Mouse (Mus musculus) megakaryocyte, embryonic 14.5 days (primary cell): Measurements from ENCODE around the gene Frem2. TPM values are rescaled to one million over a fixed set of nuclear protein-coding genes. Genes with fewer than 3 reads are reported as not detected.
A peak's percentile ranks its signal among the peaks of the same experiment; 100 is the strongest.

Source experiments
- H3K27me3 ChIP-seq: replicated peaks from 2 replicates; pipeline ENCODE3; 2012; ENCODE audit warnings: inconsistent platforms
- H3K36me3 ChIP-seq: replicated peaks from 2 replicates; pipeline ENCODE3; 2012; ENCODE audit warnings: low read length, inconsistent platforms, mixed read lengths
- H3K4me1 ChIP-seq: 2 replicates; pipeline ENCODE4 v1.6.1; 2012; ENCODE audit warnings: inconsistent platforms
- H3K4me3 ChIP-seq: replicated peaks from 2 replicates; pipeline ENCODE3; 2012; ENCODE audit warnings: moderate library complexity, mild to moderate bottlenecking, inconsistent platforms
- H3K9me3 ChIP-seq: 2 replicates; pipeline ENCODE4 v1.6.1; 2012; ENCODE audit warnings: inconsistent platforms
- FLI1 ChIP-seq: IDR thresholded peaks from 2 replicates; pipeline ENCODE4 v1.6.1; 2012; ENCODE audit warnings: low read length, inconsistent platforms, mixed read lengths
- GATA1 ChIP-seq: IDR thresholded peaks from 3 replicates; pipeline ENCODE4 v1.6.1; 2012; ENCODE audit warnings: mixed read lengths, low read length, inconsistent platforms, borderline replicate concordance
- polyA plus RNA-seq: library from polyadenylated mRNA; stranded (reverse); fragments of >175 nt; gene quantifications from 2 replicates; pipeline ENCODE4 v1.2.3, GENCODE M21; 2012; ENCODE audit warnings: low replicate concordance; ENCODE audit not compliant: insufficient read depth

Frem2 gene
- polyA plus RNA-seq, 1 experiment: 0.02 TPM

GRCm38 (mm10) chr3:53561813-53562212 is 95.3 kb downstream of the Frem2 start:
- TF ChIP-seq GATA1 (no peak), FLI1 (no peak)
- Histone ChIP-seq H3K36me3 (no peaks in the 10 kb centered on the region), H3K27me3 (no peaks in the 10 kb centered on the region), H3K9me3 (peaks cover 2% of the 10 kb centered on the region), H3K4me1 (peaks cover 16% of the 10 kb centered on the region), H3K4me3 (no peak overlapping the region)

- peaks cover 19% of the 10 kb centered on the region for H3K4me1 ChIP-seq
- peaks cover 2% of the 10 kb centered on the region for H3K27me3 ChIP-seq
- 0 out of 2 replicates have a peak, but pooled peaks cover under 1% of the 10 kb centered on the region for H3K9me3 ChIP-seq
- no peak overlapping the region for H3K4me3 ChIP-seq
- H3K36me3 ChIP-seq: no peaks in the 10 kb centered on the region
- no peak for TF ChIP-seq FLI1
- TF ChIP-seq GATA1: no peak
Observed at GRCm38 (mm10) chr3:53559056-53559455, 98.1 kb downstream of the Frem2 start.

DNA sequence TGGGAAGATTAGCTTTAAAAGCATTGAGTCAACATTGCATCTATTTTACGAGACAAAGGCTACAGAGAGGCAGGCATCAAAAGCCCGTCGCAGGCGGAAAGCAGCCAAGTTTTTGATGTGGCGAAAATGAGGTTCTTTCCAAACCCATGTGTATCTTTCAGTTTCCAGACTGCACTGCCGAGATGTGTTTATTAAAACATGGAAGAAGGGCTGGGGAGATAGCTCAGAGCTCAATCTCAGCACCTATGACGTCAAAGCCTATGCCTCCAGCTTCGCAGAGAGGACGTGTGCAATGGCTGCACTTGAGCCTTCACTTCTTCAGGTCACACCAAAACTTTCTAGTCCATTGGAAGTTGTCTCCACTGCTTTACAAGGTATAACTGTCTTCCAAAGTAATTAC is 98.9 kb downstream of the Frem2 start:
- Histone ChIP-seq H3K9me3 (0 out of 2 replicates have a peak, but pooled peaks cover 3% of the 10 kb centered on the region), H3K4me3 (no peak overlapping the region), H3K27me3 (peaks cover 2% of the 10 kb centered on the region), H3K4me1 (peaks cover 19% of the 10 kb centered on the region), H3K36me3 (no peaks in the 10 kb centered on the region)
- no peak for TF ChIP-seq GATA1
- no peak for TF ChIP-seq FLI1

- 0 out of 2 replicates have a peak, but pooled peaks cover 3% of the 10 kb centered on the region for H3K9me3 ChIP-seq
- H3K4me1 ChIP-seq: peaks cover 19% of the 10 kb centered on the region
- no peak overlapping the region for H3K4me3 ChIP-seq
- H3K27me3 ChIP-seq: peaks cover 2% of the 10 kb centered on the region
- TF ChIP-seq GATA1: no peak
- TF ChIP-seq FLI1: no peak
- no peaks in the 10 kb centered on the region for H3K36me3 ChIP-seq
Observed at GRCm38 (mm10) chr3:53557388-53558214, 99.6 kb downstream of the Frem2 start.

DNA sequence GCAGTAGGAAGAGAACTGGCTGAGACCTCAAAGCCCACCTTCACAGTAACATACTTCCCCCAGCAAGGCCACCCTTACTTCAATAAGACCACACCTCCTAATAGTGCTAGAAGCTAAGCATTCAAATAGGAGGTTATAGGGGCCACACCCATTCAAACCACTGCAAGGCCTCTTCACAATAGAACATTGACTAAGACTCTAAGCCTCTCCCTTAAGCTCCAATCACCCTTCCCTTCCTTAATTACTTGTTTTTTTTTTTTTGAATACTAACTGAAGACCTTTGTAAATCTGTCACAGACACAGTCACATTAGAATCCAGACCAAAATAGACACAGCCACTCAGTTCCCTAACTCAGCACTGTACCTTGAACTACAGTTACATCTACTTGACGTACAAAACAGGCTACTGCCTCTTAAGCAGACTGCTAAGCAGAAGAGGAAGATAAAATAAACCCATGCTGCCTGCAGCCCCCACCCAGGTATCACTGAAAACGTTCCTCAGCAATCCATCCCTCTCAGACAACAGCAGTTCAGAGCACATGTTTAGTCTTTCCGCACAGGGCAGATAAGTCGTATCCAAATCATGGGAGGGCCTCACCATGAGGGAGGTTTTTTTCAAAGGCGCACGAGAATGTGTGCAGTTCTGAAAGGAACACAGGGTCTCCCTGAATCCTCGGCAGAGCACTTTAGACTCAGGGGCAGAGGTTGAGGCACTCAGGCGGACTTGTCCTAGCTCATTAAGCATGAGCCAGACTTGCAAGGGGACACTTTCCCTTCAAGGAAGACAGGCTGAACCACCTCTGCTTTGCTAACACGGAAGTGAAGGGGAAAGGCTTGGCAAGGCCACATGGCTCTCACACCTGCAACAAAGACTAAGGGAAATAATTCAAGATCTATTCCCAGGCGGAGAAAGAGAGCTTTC is 101.9 kb downstream of the Frem2 start:
- Histone ChIP-seq H3K4me3 (no peak overlapping the region), H3K4me1 (peaks cover 17% of the 10 kb centered on the region), H3K36me3 (no peaks in the 10 kb centered on the region), H3K9me3 (0 out of 2 replicates have a peak, but pooled peaks cover 5% of the 10 kb centered on the region), H3K27me3 (peaks cover 2% of the 10 kb centered on the region)
- TF ChIP-seq FLI1: no peak
- TF ChIP-seq GATA1: no peak

- TF ChIP-seq GATA1 (no peak), FLI1 (no peak)
- peaks cover 17% of the 10 kb centered on the region for H3K4me1 ChIP-seq
Observed at GRCm38 (mm10) chr3:53552691-53553090, 104.5 kb downstream of the Frem2 start.

DNA sequence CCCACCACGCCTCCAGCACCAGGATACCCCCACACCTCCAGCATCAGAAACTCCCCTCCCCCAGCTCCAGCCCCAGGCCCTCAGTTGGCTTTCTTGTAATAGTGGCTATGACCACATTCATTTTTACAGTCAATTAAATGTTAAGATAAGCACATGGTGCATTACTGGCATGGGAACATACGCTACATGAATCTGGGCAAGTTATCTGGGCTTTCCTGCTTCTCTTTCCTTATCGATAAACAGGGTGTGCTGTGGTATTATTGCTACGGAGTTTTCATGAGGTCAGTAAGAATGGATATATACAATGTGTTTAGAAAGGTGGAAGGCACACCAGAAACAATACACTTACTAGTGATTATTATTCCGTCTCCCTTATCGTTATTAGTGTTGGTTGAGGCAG is 125.1 kb downstream of the Frem2 start:
- no peaks in the 10 kb centered on the region for H3K27me3 ChIP-seq
- no peaks in the 10 kb centered on the region for H3K9me3 ChIP-seq
- H3K36me3 ChIP-seq: no peaks in the 10 kb centered on the region
- H3K4me3 ChIP-seq: no peak overlapping the region
- TF ChIP-seq FLI1 (no peak), GATA1 (no peak)
- peaks cover 10% of the 10 kb centered on the region for H3K4me1 ChIP-seq

More at GRCm38 (mm10) chr3:53552691-53553090, 104.5 kb downstream of the Frem2 start:
- Histone ChIP-seq H3K9me3 (peaks cover 10% of the 10 kb centered on the region), H3K27me3 (peaks cover 2% of the 10 kb centered on the region), H3K36me3 (no peaks in the 10 kb centered on the region), H3K4me3 (no peak overlapping the region)

GRCm38 (mm10) chr3:53530305-53530704 is 126.8 kb downstream of the Frem2 start:
- no peaks in the 10 kb centered on the region for H3K9me3 ChIP-seq

GRCm38 (mm10) chr3:53525737-53526136 is 131.4 kb downstream of the Frem2 start:
- H3K4me3 ChIP-seq: peak overlapping the region; percentile 85
- H3K27me3 ChIP-seq: peaks cover 2% of the 10 kb centered on the region
- TF ChIP-seq GATA1 (no peak), FLI1 (no peak)
- H3K36me3 ChIP-seq: no peaks in the 10 kb centered on the region
- H3K4me1 ChIP-seq: peaks cover 7% of the 10 kb centered on the region
- no peaks in the 10 kb centered on the region for H3K9me3 ChIP-seq

More at GRCm38 (mm10) chr3:53530305-53530704, 126.8 kb downstream of the Frem2 start:
- TF ChIP-seq FLI1 (no peak), GATA1 (no peak)
- no peaks in the 10 kb centered on the region for H3K27me3 ChIP-seq
- H3K4me1 ChIP-seq: peaks cover 13% of the 10 kb centered on the region
- no peak overlapping the region for H3K4me3 ChIP-seq
- H3K36me3 ChIP-seq: no peaks in the 10 kb centered on the region
